24 mouse cellular contexts compared by ENCODE assay signal in genomic region chr2:97487567-97487966, GRCm38 (mm10).
A peak's percentile ranks its signal among the peaks of the same experiment; 100 is the strongest.
DNase-seq lines count a peak whose midpoint lies in the region; ATAC-seq and TF ChIP-seq lines count a peak whose summit lies in the region.
"Had no signal": no experiment of that assay in that cellular context is flagged by ENCODE, and none has a peak within 500 bp of the region (broad histone marks: within the 10 kb centered on the region; RNA-seq: fewer than 3 reads in every experiment).

No protein-coding gene starts in this region.

- H3K4me2 ChIP-seq in hindbrain, embryonic 13.5 days, result 0 out of 2 replicates have a peak overlapping the region, but pooled peaks have one; percentile 10
- no peak overlapping the region for H3K4me2 ChIP-seq in hindbrain, embryonic 11.5 days (replicated peaks; ENCODE audit: low read depth, low read length)
- no peak overlapping the region; the same call in 1 of the 2 replicates for H3K4me2 ChIP-seq in hindbrain, embryonic 15.5 days
- H3K4me2 ChIP-seq in neural tube, embryonic 14.5 days (ENCODE audit: low read depth, low read length), result no peak overlapping the region
- H3K4me2 ChIP-seq: embryonic facial prominence, embryonic 15.5 days; limb, embryonic 13.5 days; liver, embryonic 12.5 days; midbrain, embryonic 12.5 days had no signal

- H3K4me3 ChIP-seq in hindbrain, embryonic 13.5 days, result no peak overlapping the region
- H3K4me3 ChIP-seq in hindbrain, embryonic 11.5 days (ENCODE audit: low read depth, low read length), result no peak overlapping the region
- H3K4me3 ChIP-seq in hindbrain, embryonic 15.5 days, result no peak overlapping the region
- no peak overlapping the region for H3K4me3 ChIP-seq in neural tube, embryonic 14.5 days (ENCODE audit: low read depth, low read length)
- H3K4me3 ChIP-seq: embryonic facial prominence, embryonic 15.5 days; gastrocnemius, adult 2 months; layer of hippocampus, adult 2 months; limb, embryonic 13.5 days; liver, embryonic 12.5 days; midbrain, embryonic 12.5 days had no signal

- WGBS in hindbrain, embryonic 13.5 days, result 44% methylated on average over 5 of the region's 5 CpGs
- WGBS in hindbrain, embryonic 11.5 days, result 72% methylated on average over 5 of the region's 5 CpGs
- 35% methylated on average over 5 of the region's 5 CpGs for WGBS in hindbrain, embryonic 15.5 days
- WGBS in neural tube, embryonic 14.5 days, result 24% methylated on average over 5 of the region's 5 CpGs

- peak; percentile 76; the same call in 1 of the 2 replicates for ATAC-seq in hindbrain, embryonic 13.5 days (ENCODE audit: low FRiP score)
- ATAC-seq in hindbrain, embryonic 11.5 days (ENCODE audit: low FRiP score), result no peak
- ATAC-seq in hindbrain, embryonic 15.5 days (ENCODE audit: low FRiP score, low read depth), result 0 out of 2 replicates have a peak, but pooled peaks have one; percentile 23
- peak; percentile 68; the same call in 1 of the 2 replicates for ATAC-seq in neural tube, embryonic 14.5 days (ENCODE audit: low read depth)
- ATAC-seq: activated CD4-positive, CD25-positive, alpha-beta regulatory T cell, adult 4 months; intestine, embryonic 16.5 days; liver, embryonic 12.5 days had no signal

- no peak for TF ChIP-seq POLR2A in brain, embryonic 14.5 days (IDR thresholded peaks at IDR 0.05; ENCODE audit: borderline replicate concordance, extremely low read depth, insufficient read depth, insufficient read length, poor library complexity, severe bottlenecking)

- no peak overlapping the region for H3K9ac ChIP-seq in hindbrain, embryonic 13.5 days
- H3K9ac ChIP-seq in hindbrain, embryonic 11.5 days (ENCODE audit: low read depth, low read length), result no peak overlapping the region
- no peak overlapping the region for H3K9ac ChIP-seq in hindbrain, embryonic 15.5 days
- H3K9ac ChIP-seq in neural tube, embryonic 14.5 days (replicated peaks; ENCODE audit: low read depth, low read length), result no peak overlapping the region
- H3K9ac ChIP-seq: embryonic facial prominence, embryonic 15.5 days; limb, embryonic 13.5 days; liver, embryonic 12.5 days; midbrain, embryonic 12.5 days had no signal

- no peaks in the 10 kb centered on the region for H3K27me3 ChIP-seq in hindbrain, embryonic 13.5 days
- H3K27me3 ChIP-seq in hindbrain, embryonic 11.5 days (ENCODE audit: control insufficient read depth, insufficient read depth, low read length), result no peaks in the 10 kb centered on the region
- no peaks in the 10 kb centered on the region for H3K27me3 ChIP-seq in hindbrain, embryonic 15.5 days
- no peaks in the 10 kb centered on the region for H3K27me3 ChIP-seq in neural tube, embryonic 14.5 days (ENCODE audit: control insufficient read depth, insufficient read depth, low read length)
- H3K27me3 ChIP-seq: embryonic facial prominence, embryonic 15.5 days; limb, embryonic 13.5 days; liver, embryonic 12.5 days; midbrain, embryonic 12.5 days had no signal

- H3K4me1 ChIP-seq in hindbrain, embryonic 13.5 days (replicated peaks), result peaks cover 18% of the 10 kb centered on the region
- H3K4me1 ChIP-seq in hindbrain, embryonic 11.5 days (replicated peaks; ENCODE audit: control insufficient read depth, insufficient read depth, low read length), result no peaks in the 10 kb centered on the region
- peaks cover 15% of the 10 kb centered on the region for H3K4me1 ChIP-seq in hindbrain, embryonic 15.5 days (replicated peaks)
- peaks cover 6% of the 10 kb centered on the region; the same call in 1 of the 2 replicates for H3K4me1 ChIP-seq in neural tube, embryonic 14.5 days (ENCODE audit: control insufficient read depth, insufficient read depth, low read length)
- H3K4me1 ChIP-seq: embryonic facial prominence, embryonic 15.5 days; limb, embryonic 13.5 days; liver, embryonic 12.5 days; midbrain, embryonic 12.5 days had no signal

- H3K9me3 ChIP-seq in hindbrain, embryonic 13.5 days, result no peaks in the 10 kb centered on the region
- no peaks in the 10 kb centered on the region for H3K9me3 ChIP-seq in hindbrain, embryonic 11.5 days (ENCODE audit: control insufficient read depth, low read length)
- no peaks in the 10 kb centered on the region for H3K9me3 ChIP-seq in hindbrain, embryonic 15.5 days
- H3K9me3 ChIP-seq in neural tube, embryonic 14.5 days (ENCODE audit: control insufficient read depth, low read length), result no peaks in the 10 kb centered on the region
- H3K9me3 ChIP-seq: embryonic facial prominence, embryonic 15.5 days; limb, embryonic 13.5 days; liver, embryonic 12.5 days; midbrain, embryonic 12.5 days had no signal

- TF ChIP-seq CTCF in brain, embryonic 14.5 days (IDR thresholded peaks at IDR 0.05; ENCODE audit: borderline replicate concordance, extremely low read depth, insufficient read depth, insufficient read length), result no peak

- H3K36me3 ChIP-seq in hindbrain, embryonic 13.5 days, result no peaks in the 10 kb centered on the region
- H3K36me3 ChIP-seq in hindbrain, embryonic 11.5 days (ENCODE audit: control insufficient read depth, insufficient read depth, low read length), result no peaks in the 10 kb centered on the region
- H3K36me3 ChIP-seq in hindbrain, embryonic 15.5 days, result no peaks in the 10 kb centered on the region
- no peaks in the 10 kb centered on the region for H3K36me3 ChIP-seq in neural tube, embryonic 14.5 days (ENCODE audit: control insufficient read depth, insufficient read depth, low read length)
- H3K36me3 ChIP-seq: embryonic facial prominence, embryonic 15.5 days; limb, embryonic 13.5 days; liver, embryonic 12.5 days; midbrain, embryonic 12.5 days had no signal

- intact Hi-C loops in left cerebral cortex, postnatal 10 days (cut with DNase I), result no loop called here

- no peak for DNase-seq in hindbrain, embryonic 11.5 days (ENCODE audit: low spot score)
- DNase-seq in brain, embryonic 14.5 days (ENCODE audit: low read depth), result peak; percentile 62
- no peak for DNase-seq in left cerebral cortex, postnatal 10 days (ENCODE audit: extremely low spot score in 1 of 2, low spot score in 2 of 2)
- no peak for DNase-seq in kidney, postnatal 25 days
- DNase-seq: adrenal gland, adult 8-10 months; cerebellum, adult 9-10 months; gastrocnemius, adult 2 months; kidney, adult 9 months; kidney, postnatal 14 days; layer of hippocampus, postnatal 36 days; lung, adult 18-20 months; lung, postnatal 10 days; right cerebral cortex, postnatal 14 days had no signal

- peak overlapping the region; percentile 58; the same call in 1 of the 2 replicates for H3K27ac ChIP-seq in hindbrain, embryonic 13.5 days
- H3K27ac ChIP-seq in hindbrain, embryonic 11.5 days (ENCODE audit: low read depth, low read length), result no peak overlapping the region
- peak overlapping the region; percentile 18; the same call in 1 of the 2 replicates for H3K27ac ChIP-seq in hindbrain, embryonic 15.5 days (replicated peaks)
- no peak overlapping the region; the same call in 1 of the 2 replicates for H3K27ac ChIP-seq in neural tube, embryonic 14.5 days (ENCODE audit: low read depth, low read length)
- H3K27ac ChIP-seq: embryonic facial prominence, embryonic 15.5 days; gastrocnemius, adult 2 months; layer of hippocampus, adult 2 months; limb, embryonic 13.5 days; liver, embryonic 12.5 days; midbrain, embryonic 12.5 days; stomach, postnatal 0 days had no signal

Comparison
In these comparisons a context has a peak if more than half of its experiments do, and no peak if none do; other contexts are left out.
1. H3K27ac ChIP-seq: peak in hindbrain, embryonic 13.5 days (single experiment) and hindbrain, embryonic 15.5 days (single experiment); none in hindbrain, embryonic 11.5 days (single experiment) and neural tube, embryonic 14.5 days (single experiment).